Mouse (Mus musculus) thymus, postnatal 0 days (tissue): Measurements from ENCODE around the gene Krt76. TPM values are rescaled to one million over a fixed set of nuclear protein-coding genes. Genes with fewer than 3 reads are reported as not detected.

ENCODE experiments used
- DNase-seq: peaks from one replicate; pipeline ENCODE4 v3.0.0-alpha.2; 2015; ENCODE audit warnings: low spot score
- microRNA-seq: library from miRNA; unstranded; fragments of <30 nt; microRNA quantifications from one replicate; pipeline ENCODE4, GENCODE M21; 2016; ENCODE audit warnings: borderline number of aligned reads
- polyA plus RNA-seq: library from polyadenylated mRNA; unstranded; fragments of >200 nt; fragmentation: Nextera tagmentation; extraction: Ambion mirVana; gene quantifications from 2 replicates; pipeline ENCODE4 v1.2.1, GENCODE M21; 2015

Gene Krt76
- polyA plus RNA-seq, 1 experiment from 2014 or later: 0.74 TPM

- DNase-seq: no peak
Measured at GRCm38 (mm10) chr15:101860421-101861130, 32.1 kb downstream of the Krt76 start.

- peak; percentile 7 for DNase-seq
Measured at GRCm38 (mm10) chr15:101859735-101860170, 33.0 kb downstream of the Krt76 start.

- DNase-seq: no peak
Measured at GRCm38 (mm10) chr15:101858673-101859425, 33.9 kb downstream of the Krt76 start.

- DNase-seq: no peak
Measured at GRCm38 (mm10) chr15:101856696-101857095, 36.0 kb downstream of the Krt76 start.

GRCm38 (mm10) chr15:101855732-101856131, 37.0 kb downstream of the Krt76 start:
- DNase-seq: no peak

- no peak for DNase-seq
Measured at GRCm38 (mm10) chr15:101854294-101854693, 38.4 kb downstream of the Krt76 start.

- no peak for DNase-seq
Measured at GRCm38 (mm10) chr15:101852571-101852970, 40.1 kb downstream of the Krt76 start.

- DNase-seq: no peak
Measured at GRCm38 (mm10) chr15:101850694-101851093, 42.0 kb downstream of the Krt76 start, which contains the start of gene Krt1. TSS of gene Krt1 (minus strand) at chr15:101850794.

- DNase-seq: peak; percentile 27
Measured at GRCm38 (mm10) chr15:101845971-101846403, 46.7 kb downstream of the Krt76 start.

GRCm38 (mm10) chr15:101843192-101843591, 49.5 kb downstream of the Krt76 start:
- DNase-seq: no peak

GRCm38 (mm10) chr15:101834784-101835328, 57.9 kb downstream of the Krt76 start:
- no peak for DNase-seq

Small RNAs within 50 kb of the gene (microRNA-seq; reads per million reads assigned to microRNA genes)
- gene Gm44356: not detected

Other genes with a start within 250 kb of the Krt76 start
- not detected in 2 replicates for gene Gm5478, start 245.5 kb downstream of the Krt76 start, polyA plus RNA-seq
- gene Krt6b, start 212.6 kb downstream of the Krt76 start, polyA plus RNA-seq: 0.80 and 0.94 TPM in 2 replicates
- 3.4 and 7.7 TPM in 2 replicates for gene Krt6a, start 198.6 kb downstream of the Krt76 start, polyA plus RNA-seq
- 110 and 117 TPM in 2 replicates for gene Krt5, start 180.0 kb downstream of the Krt76 start, polyA plus RNA-seq
- gene Krt71, start 149.8 kb downstream of the Krt76 start, polyA plus RNA-seq: 1.5 and 1.7 TPM in 2 replicates
- 0.50 and 0.61 TPM in 2 replicates for gene Krt72, start 106.5 kb downstream of the Krt76 start, polyA plus RNA-seq
- gene Krt73, start 90.6 kb downstream of the Krt76 start, polyA plus RNA-seq: 0.42 and 0.60 TPM in 2 replicates
- gene Krt2, start 74.8 kb downstream of the Krt76 start, polyA plus RNA-seq: 0.12 and 0.21 TPM in 2 replicates
- gene Krt1, start 42.1 kb downstream of the Krt76 start, polyA plus RNA-seq: 0.45 and 0.65 TPM in 2 replicates
- gene Krt77, start 23.2 kb downstream of the Krt76 start, polyA plus RNA-seq: 0.63 and 0.78 TPM in 2 replicates
- gene Krt4, start 31.8 kb upstream of the Krt76 start, polyA plus RNA-seq: 1.2 and 43.4 TPM in 2 replicates
- gene Krt79, start 47.4 kb upstream of the Krt76 start, polyA plus RNA-seq: 0.71 and 0.74 TPM in 2 replicates
- 0.43 and 0.50 TPM in 2 replicates for gene Krt78, start 61.4 kb upstream of the Krt76 start, polyA plus RNA-seq
- 1,106 and 1,123 TPM in 2 replicates for gene Krt8, start 111.6 kb upstream of the Krt76 start, polyA plus RNA-seq
- 1,281 and 1,324 TPM in 2 replicates for gene Krt18, start 135.3 kb upstream of the Krt76 start, polyA plus RNA-seq
- 93.3 and 103 TPM in 2 replicates for gene Eif4b, start 180.9 kb upstream of the Krt76 start, polyA plus RNA-seq
- gene Tns2, start 207.5 kb upstream of the Krt76 start, polyA plus RNA-seq: 4.4 and 5.2 TPM in 2 replicates
- gene Spryd3, start 243.3 kb upstream of the Krt76 start, polyA plus RNA-seq: 19.1 and 19.9 TPM in 2 replicates